Mouse (Mus musculus): ENCODE results near the gene Rhbdd3. TPM values are rescaled to one million over a fixed set of nuclear protein-coding genes. Genes with fewer than 3 reads are reported as not detected.
"Not testable (repeated sequence)": the region's sequence is repeated elsewhere in the genome, so short reads cannot be mapped to it uniquely, and the experiment has no call there.

The Rhbdd3 gene
- polyA plus RNA-seq, 1 experiment from 2014 or later = 29.1 TPM

DNA sequence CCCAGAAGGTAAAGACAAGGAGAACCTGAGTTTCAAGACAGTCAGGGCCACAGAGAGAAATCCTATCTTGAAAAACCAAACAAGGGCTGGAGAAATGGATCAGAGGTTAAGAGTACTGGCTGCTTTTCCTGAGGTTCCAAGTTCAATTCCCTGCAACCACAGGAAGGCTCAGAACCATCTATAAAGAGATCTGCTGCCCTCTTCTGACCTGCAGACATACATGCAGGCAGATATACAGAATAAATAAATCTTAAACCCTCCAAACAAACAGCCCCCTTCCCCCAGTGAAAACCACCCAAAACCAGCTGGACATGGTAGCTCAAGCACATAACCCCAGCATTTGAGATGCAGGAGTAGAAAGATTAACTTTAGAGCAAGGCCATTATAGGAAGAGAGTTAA lies 23.0 kb upstream of the Rhbdd3 start:
- peaks cover 92% of the 10 kb centered on the region for H3K36me3 ChIP-seq
- H3K4me1 ChIP-seq (replicated peaks) = no peaks in the 10 kb centered on the region
- H3K9me3 ChIP-seq = no peaks in the 10 kb centered on the region
- no peak overlapping the region for H3K27ac ChIP-seq
- H3K27me3 ChIP-seq (ENCODE audit: insufficient read depth, poor library complexity, severe bottlenecking) = no peaks in the 10 kb centered on the region
- no peak for DNase-seq (ENCODE audit: low spot score)
- no peak overlapping the region for H3K4me3 ChIP-seq

DNA sequence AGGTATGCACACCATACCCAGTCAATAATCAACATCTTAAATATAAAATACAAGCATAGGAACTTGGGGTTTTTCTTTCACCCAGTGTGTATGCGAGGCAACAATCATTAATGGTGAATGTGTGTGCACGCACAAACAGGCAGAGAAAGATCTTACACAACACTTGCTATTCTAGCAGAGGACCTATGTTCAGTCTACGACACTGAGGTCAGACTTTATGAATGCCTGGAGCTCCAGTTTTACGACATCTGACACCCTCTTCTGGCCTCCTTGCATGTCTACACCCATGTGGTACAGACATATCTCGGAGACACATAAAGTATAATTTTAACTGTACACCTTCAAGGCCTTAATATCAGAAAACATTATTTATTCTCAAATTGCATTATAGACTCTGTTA lies 21.9 kb upstream of the Rhbdd3 start:
- 92% methylated on average over 4 of the region's 5 CpGs for WGBS
- H3K9me3 ChIP-seq; H3K27me3 ChIP-seq (ENCODE audit: insufficient read depth, poor library complexity, severe bottlenecking); H3K27ac ChIP-seq; DNase-seq (ENCODE audit: low spot score); H3K4me3 ChIP-seq; H3K4me1 ChIP-seq (replicated peaks): not testable (repeated sequence)
- peaks cover 91% of the 10 kb centered on the region for H3K36me3 ChIP-seq

DNA sequence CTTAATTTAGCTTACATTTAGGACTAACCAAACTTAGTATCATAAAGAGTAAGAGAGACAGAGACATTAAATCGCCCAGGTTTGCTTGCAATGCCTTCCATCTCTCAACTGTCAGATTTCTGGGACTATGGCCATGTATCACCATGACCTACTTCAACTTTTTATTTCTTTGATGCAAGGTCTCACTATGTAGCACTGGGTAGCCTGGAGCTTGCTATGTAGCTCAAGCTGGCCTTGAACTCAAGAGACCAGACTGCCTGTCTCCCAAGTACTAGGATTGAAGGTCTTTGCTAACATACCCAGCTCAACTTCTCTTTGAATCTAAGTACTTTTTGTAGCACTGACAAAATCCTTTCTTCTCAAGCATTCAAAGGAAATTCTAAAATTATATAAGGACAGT lies 9.6 kb upstream of the Rhbdd3 start:
- WGBS = 96% methylated on average over 1 of the region's 1 CpGs
- Histone ChIP-seq H3K27ac (no peak overlapping the region), H3K36me3 (peaks cover 100% of the 10 kb centered on the region), H3K9me3 (no peaks in the 10 kb centered on the region), H3K27me3 (ENCODE audit: insufficient read depth, poor library complexity, severe bottlenecking) (no peaks in the 10 kb centered on the region), H3K4me1 (replicated peaks) (no peaks in the 10 kb centered on the region), H3K4me3 (no peak overlapping the region)
- no peak for DNase-seq (ENCODE audit: low spot score)

DNA sequence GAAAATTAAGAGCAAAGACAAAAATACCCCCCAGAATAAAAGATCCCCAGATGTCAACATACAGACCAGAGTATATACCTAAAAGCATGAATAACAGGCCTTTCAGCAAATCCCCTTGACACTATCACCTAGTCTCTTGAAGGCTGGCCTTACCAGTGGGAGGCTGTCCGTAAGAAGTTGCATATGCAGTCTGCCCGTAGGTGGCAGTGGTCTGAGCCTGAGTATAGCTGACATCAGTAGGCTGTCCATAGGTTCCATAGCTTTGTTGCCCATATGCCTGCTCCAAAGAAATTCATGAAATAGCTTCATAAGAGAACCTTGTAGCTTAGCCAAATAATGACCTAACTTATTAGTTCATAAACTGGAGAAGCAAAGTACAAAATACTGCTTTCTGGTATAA lies 7.0 kb upstream of the Rhbdd3 start:
- Histone ChIP-seq H3K9me3 (no peaks in the 10 kb centered on the region), H3K27me3 (ENCODE audit: insufficient read depth, poor library complexity, severe bottlenecking) (no peaks in the 10 kb centered on the region), H3K4me3 (no peak overlapping the region), H3K4me1 (replicated peaks) (peaks cover 9% of the 10 kb centered on the region), H3K36me3 (peaks cover 90% of the 10 kb centered on the region), H3K27ac (no peak overlapping the region)
- no peak for DNase-seq (ENCODE audit: low spot score)
- whole genome bisulfite sequencing = 64% methylated on average over 2 of the region's 2 CpGs

DNA sequence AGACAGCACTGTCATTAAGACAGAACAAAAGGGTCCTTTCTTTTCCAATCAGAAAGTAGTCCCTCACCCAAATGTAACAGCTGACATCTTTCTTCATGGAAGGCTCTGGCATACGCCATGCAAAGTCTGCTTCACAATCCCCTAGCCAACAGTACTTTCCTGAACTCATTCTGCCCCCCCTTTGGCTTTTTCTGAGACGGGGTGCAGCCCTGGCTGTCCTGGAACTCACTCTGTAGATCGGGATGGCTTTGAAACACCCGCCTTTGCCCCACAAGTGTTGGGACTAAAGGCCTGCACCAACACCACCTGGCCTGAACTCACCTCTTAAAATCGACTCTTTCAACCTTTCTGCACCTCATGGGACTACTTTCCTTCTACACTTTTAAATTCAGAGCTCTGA lies 2.8 kb upstream of the Rhbdd3 start:
- WGBS = 86% methylated on average over 5 of the region's 5 CpGs
- no peak overlapping the region for H3K27ac ChIP-seq
- H3K9me3 ChIP-seq = no peaks in the 10 kb centered on the region
- peaks cover 50% of the 10 kb centered on the region for H3K36me3 ChIP-seq
- no peak for DNase-seq (ENCODE audit: low spot score)
- peak overlapping the region; percentile 100 for H3K4me3 ChIP-seq
- H3K4me1 ChIP-seq (replicated peaks) = peaks cover 27% of the 10 kb centered on the region
- H3K27me3 ChIP-seq (ENCODE audit: insufficient read depth, poor library complexity, severe bottlenecking) = no peaks in the 10 kb centered on the region

DNA sequence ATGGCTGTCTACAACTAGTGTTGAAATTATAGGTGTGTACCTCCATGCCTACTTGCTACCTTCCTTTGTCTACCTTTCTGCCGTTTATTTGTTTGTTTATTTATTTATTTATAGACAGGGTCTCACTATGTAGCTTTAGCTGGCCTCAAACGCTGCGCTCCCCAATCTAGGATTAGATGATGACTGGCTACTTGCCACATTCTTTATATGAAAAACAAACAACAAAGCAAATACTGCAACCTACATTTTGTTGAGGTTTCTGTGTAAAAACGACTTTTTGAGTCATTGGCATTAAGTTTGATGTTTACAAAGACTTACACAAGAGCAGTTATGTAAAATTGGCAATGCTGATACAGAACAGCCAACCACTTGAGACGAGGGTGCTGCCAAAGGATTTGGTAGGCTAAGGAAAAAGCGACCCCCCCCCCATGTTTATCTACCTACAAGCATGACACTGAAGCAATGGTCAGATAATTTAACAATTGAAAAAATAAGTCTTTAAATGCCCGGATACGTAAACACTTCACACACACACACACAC lies 2.2 kb upstream of the Rhbdd3 start:
- Histone ChIP-seq H3K4me1 (replicated peaks) (peaks cover 34% of the 10 kb centered on the region), H3K27ac (no peak overlapping the region), H3K36me3 (peaks cover 47% of the 10 kb centered on the region), H3K9me3 (no peaks in the 10 kb centered on the region), H3K4me3 (peak overlapping the region; percentile 100), H3K27me3 (ENCODE audit: insufficient read depth, poor library complexity, severe bottlenecking) (no peaks in the 10 kb centered on the region)
- DNase-seq (ENCODE audit: low spot score) = no peak
- WGBS = 83% methylated on average over 8 of the region's 8 CpGs

GRCm38 (mm10) chr11:5098035-5098735 lies 541 bp upstream of the Rhbdd3 start:
- WGBS = under 1% methylated on average over 44 of the region's 44 CpGs
- DNase-seq (ENCODE audit: low spot score) = peak; percentile 32
- Histone ChIP-seq H3K27ac (peak overlapping the region; percentile 100), H3K36me3 (peaks cover 45% of the 10 kb centered on the region), H3K27me3 (ENCODE audit: insufficient read depth, poor library complexity, severe bottlenecking) (no peaks in the 10 kb centered on the region), H3K4me3 (peak overlapping the region; percentile 100), H3K9me3 (no peaks in the 10 kb centered on the region), H3K4me1 (replicated peaks) (peaks cover 35% of the 10 kb centered on the region)

GRCm38 (mm10) chr11:5099576-5100183 lies 954 bp downstream of the Rhbdd3 start:
- peak; percentile 89 for DNase-seq (ENCODE audit: low spot score)
- Histone ChIP-seq H3K27me3 (ENCODE audit: insufficient read depth, poor library complexity, severe bottlenecking) (no peaks in the 10 kb centered on the region), H3K9me3 (no peaks in the 10 kb centered on the region), H3K27ac (peak overlapping the region; percentile 100), H3K36me3 (peaks cover 46% of the 10 kb centered on the region), H3K4me3 (peak overlapping the region; percentile 100), H3K4me1 (replicated peaks) (peaks cover 35% of the 10 kb centered on the region)
- under 1% methylated on average over 31 of the region's 31 CpGs for WGBS

- H3K4me3 ChIP-seq = peak overlapping the region; percentile 100
- H3K27ac ChIP-seq = peak overlapping the region; percentile 100
- H3K27me3 ChIP-seq (ENCODE audit: insufficient read depth, poor library complexity, severe bottlenecking) = no peaks in the 10 kb centered on the region
- H3K4me1 ChIP-seq (replicated peaks) = peaks cover 35% of the 10 kb centered on the region
- H3K36me3 ChIP-seq = peaks cover 51% of the 10 kb centered on the region
- no peaks in the 10 kb centered on the region for H3K9me3 ChIP-seq
- WGBS = 3% methylated on average over 7 of the region's 7 CpGs
- no peak for DNase-seq (ENCODE audit: low spot score)
Observed at GRCm38 (mm10) chr11:5100283-5100682, 1.6 kb downstream of the Rhbdd3 start.

DNA sequence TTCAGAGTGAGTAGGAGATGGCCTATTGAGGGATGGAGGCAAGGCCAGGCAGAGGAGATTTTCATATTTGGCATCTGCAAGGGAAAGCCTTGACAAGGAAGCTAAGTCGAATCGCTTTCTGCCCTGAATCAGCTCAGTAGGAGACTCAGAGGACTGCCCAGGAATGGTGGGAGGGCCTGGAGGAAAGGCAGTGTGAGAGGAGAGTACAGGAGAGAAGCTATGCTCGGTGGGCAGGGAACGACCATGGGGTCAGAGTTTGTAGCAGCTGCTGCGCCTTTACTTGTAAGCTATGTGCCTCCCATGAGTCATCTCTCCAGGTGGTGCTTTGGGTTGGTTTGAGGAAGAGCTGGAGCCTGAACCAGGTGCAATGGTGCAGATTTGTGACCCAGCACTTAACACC lies 2.1 kb downstream of the Rhbdd3 start:
- 46% methylated on average over 5 of the region's 5 CpGs for WGBS
- peak overlapping the region; percentile 100 for H3K4me3 ChIP-seq
- no peak for DNase-seq (ENCODE audit: low spot score)

GRCm38 (mm10) chr11:5101641-5102040 lies 2.9 kb downstream of the Rhbdd3 start:
- Histone ChIP-seq H3K4me1 (replicated peaks) (peaks cover 30% of the 10 kb centered on the region), H3K27ac (no peak overlapping the region), H3K36me3 (peaks cover 52% of the 10 kb centered on the region), H3K4me3 (0 out of 2 replicates have a peak overlapping the region, but pooled peaks have one; percentile 100), H3K9me3 (no peaks in the 10 kb centered on the region), H3K27me3 (ENCODE audit: insufficient read depth, poor library complexity, severe bottlenecking) (no peaks in the 10 kb centered on the region)
- WGBS = 86% methylated on average over 6 of the region's 6 CpGs
- DNase-seq (ENCODE audit: low spot score) = no peak

More for the DNA sequence above, 2.1 kb downstream of the Rhbdd3 start:
- peaks cover 38% of the 10 kb centered on the region for H3K4me1 ChIP-seq (replicated peaks)
- H3K27ac ChIP-seq = 0 out of 2 replicates have a peak overlapping the region, but pooled peaks have one; percentile 23
- H3K9me3 ChIP-seq = no peaks in the 10 kb centered on the region
- H3K27me3 ChIP-seq (ENCODE audit: insufficient read depth, poor library complexity, severe bottlenecking) = no peaks in the 10 kb centered on the region
- peaks cover 53% of the 10 kb centered on the region for H3K36me3 ChIP-seq

DNA sequence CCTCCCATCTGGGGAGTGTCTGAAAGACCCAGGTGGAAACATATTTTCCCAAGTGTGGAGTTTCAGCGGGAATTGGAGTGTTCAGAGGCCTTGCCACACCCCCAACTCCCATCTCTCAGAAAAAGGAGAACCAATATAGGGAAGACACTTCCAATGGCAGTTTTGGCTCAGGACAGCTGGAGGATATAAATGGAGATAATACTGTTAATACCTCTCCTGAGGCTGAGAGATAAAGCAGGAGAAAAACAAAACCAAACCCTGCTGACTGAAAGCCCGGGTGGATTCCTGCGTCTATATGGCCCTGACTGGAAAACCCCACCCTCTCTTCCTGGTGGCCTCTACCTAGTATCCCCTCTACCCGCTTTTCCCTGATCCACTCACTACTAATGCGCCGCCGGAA lies 3.7 kb downstream of the Rhbdd3 start:
- peaks cover 23% of the 10 kb centered on the region for H3K4me1 ChIP-seq (replicated peaks)
- H3K9me3 ChIP-seq = no peaks in the 10 kb centered on the region
- DNase-seq (ENCODE audit: low spot score) = no peak
- no peaks in the 10 kb centered on the region for H3K27me3 ChIP-seq (ENCODE audit: insufficient read depth, poor library complexity, severe bottlenecking)
- H3K36me3 ChIP-seq = peaks cover 51% of the 10 kb centered on the region
- no peak overlapping the region for H3K4me3 ChIP-seq
- WGBS = 96% methylated on average over 7 of the region's 7 CpGs
- no peak overlapping the region for H3K27ac ChIP-seq

DNA sequence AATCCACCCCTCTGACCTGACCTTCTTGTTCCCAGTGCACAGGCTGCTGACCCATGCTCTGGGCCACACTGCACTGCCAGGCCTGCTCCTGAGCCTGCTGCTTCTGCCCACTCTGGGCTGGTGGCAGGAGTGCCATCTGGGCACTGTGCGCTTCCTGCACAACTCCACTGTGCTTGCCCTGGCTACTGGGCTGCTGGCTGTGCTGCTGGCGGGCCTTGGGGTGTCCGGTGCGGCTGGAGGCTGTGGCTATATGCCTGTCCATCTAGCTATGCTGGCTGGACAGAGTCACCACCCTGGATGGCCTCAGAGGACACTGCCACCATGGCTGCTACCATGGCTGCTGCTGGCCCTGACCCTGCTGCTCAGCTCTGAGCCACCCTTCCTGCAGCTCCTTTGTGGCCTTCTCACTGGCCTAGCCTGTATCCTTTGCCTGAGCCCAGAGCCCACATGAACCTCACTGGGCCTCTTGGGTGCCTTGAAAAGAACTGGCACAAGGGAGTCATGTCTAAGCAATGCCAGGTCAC lies 5.3 kb downstream of the Rhbdd3 start:
- no peaks in the 10 kb centered on the region for H3K9me3 ChIP-seq
- DNase-seq (ENCODE audit: low spot score) = no peak
- H3K4me3 ChIP-seq = no peak overlapping the region

More for the DNA sequence above, 5.3 kb downstream of the Rhbdd3 start:
- Histone ChIP-seq H3K27me3 (ENCODE audit: insufficient read depth, poor library complexity, severe bottlenecking) (no peaks in the 10 kb centered on the region), H3K27ac (no peak overlapping the region), H3K36me3 (peaks cover 54% of the 10 kb centered on the region), H3K4me1 (replicated peaks) (peaks cover 21% of the 10 kb centered on the region)
- 93% methylated on average over 4 of the region's 4 CpGs for WGBS

Measured in hindbrain, embryonic 10.5 days (tissue).